Mouse (Mus musculus): ENCODE measurements around the gene Scn1a.

- no peak for TF ChIP-seq POLR2A (IDR thresholded peaks at IDR 0.05; ENCODE audit: insufficient read depth, low read depth, low read length)
- TF ChIP-seq CTCF (IDR thresholded peaks at IDR 0.05): no peak
Measured at GRCm38 (mm10) chr2:66272551-66272950, 168.1 kb downstream of the Scn1a start.
